Mouse (Mus musculus) heart, adult 11 months (tissue): ENCODE measurements around the gene Tmem135.
A peak's percentile ranks its signal among the peaks of the same experiment; 100 is the strongest.

ENCODE experiments used
- DNase-seq: peaks from one replicate; pipeline ENCODE4 v3.0.0; 2022

The Tmem135 gene

DNA sequence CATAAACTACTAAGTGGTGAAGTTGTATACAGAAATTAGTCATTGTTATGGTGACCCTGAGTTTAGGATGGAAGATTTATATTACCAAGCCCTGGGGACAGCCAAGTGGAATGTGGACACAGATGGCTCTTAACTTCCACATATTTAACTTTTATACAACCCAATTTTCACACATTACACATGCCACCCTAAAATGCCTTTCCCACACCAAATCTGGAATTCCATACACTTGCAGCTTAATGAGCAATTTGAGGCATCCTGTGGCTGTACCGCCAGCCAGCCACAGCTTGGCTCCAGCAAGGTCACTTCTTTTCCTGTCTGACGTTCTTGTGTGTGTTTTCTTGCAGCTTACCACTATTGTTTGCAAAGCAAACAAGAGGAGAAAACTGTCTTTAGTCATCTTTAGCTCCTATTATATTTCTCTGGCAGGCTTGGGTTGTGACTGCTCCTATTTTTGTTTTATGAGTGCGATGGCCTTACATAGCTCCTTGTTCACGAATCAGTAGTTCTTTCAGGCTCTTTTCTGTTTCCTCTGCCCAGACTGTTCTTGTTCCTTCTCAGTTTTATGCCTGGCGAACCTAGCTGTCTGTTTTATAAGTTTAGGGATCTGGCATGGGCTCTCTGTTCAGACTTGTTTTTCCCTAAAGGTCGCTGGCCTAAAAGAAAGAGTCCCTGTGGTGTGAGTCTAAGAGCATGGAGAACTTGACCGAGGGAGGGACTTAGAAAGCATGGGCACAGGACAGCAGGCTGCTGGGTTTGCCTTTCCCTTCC, 22.9 kb downstream of the Tmem135 start:
- no peak for DNase-seq

DNA sequence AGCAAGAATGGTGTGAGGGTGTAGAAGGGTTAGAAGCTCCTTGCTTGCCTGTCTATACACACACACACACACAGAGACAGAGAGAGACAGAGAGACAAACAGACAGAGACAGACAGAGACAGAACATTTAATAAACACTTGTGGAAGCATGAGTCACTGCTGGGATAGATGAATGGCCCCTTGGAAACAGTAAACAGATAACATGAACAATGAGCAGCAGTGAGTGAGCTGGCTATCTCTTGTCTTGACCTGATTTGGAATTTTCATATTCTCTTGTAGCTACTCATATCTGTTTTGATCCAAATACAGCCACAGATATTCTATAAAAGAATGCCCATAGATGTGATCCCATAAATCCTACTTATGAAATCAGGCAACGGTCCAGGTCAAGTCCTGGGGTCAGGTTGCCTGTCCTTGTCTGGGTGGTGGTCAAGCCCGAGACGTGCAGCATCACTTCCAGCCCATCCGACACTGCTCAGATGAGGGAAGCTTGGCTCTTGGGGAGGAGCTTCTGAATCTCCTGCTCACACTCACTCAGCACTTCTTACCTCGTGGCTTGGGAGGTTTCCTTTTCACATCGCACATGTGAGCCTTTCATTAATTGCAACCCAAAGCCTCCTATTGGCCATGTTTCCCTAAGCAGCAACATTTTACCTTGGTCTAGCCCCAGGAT, 32.3 kb downstream of the Tmem135 start:
- no peak for DNase-seq

DNA sequence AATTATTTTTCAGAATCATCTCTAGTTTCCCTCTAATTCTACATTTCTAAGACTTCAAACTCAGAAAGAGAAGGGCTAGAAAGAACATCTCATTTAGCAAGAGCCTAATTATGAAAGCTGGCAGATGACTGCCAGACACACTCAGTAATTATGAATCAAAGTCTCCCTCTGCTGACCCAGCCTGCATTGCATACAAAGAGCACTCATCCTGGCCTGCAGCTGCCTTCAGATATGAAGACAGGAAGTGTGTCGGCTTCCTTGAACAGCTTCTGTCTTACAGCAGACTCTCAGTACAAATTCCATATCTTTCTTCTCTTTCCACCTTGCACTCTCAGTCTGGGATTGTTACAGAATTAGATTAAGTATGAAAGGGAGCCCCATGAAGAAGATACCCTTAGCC, 33.1 kb downstream of the Tmem135 start:
- peak; percentile 95 for DNase-seq

DNA sequence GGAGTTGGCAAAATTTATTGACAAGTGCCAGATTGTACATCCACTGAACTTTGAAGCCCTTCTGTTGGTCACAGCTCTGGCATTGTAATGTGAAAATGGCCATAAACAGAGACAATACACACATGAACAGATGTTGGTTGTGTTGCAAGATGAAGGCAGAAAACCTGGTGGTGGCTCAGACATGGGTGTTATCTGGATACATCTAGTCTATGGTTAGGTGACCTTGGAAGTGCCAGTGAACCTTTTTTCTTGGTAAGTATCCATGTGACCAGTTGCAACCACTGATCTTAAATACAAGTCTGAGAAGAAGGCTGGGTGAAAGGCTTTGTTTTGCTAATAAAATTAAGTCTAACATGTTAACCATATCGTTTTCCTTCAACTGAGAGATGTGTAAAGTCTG, 33.9 kb downstream of the Tmem135 start:
- DNase-seq = no peak

DNA sequence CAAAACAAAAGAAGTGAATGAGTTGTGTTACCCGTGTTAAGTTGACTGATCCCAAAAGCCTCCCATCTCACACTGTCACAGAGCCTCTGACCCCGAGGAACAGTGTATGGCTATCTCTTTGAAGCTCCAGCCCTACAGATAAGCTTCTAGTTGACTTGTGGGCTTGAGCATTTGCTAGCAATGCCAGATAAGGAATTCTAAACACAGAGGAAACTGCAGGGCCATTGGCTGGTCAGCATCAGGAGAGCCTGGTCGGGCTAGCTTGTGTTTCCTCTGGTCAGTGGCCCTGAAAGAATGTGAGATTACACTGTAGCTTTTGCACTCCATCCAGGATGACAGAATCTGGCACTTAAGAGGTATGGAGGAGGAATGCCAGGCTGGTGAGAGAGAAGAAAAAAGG, 36.4 kb downstream of the Tmem135 start:
- DNase-seq = peak; percentile 95

DNA sequence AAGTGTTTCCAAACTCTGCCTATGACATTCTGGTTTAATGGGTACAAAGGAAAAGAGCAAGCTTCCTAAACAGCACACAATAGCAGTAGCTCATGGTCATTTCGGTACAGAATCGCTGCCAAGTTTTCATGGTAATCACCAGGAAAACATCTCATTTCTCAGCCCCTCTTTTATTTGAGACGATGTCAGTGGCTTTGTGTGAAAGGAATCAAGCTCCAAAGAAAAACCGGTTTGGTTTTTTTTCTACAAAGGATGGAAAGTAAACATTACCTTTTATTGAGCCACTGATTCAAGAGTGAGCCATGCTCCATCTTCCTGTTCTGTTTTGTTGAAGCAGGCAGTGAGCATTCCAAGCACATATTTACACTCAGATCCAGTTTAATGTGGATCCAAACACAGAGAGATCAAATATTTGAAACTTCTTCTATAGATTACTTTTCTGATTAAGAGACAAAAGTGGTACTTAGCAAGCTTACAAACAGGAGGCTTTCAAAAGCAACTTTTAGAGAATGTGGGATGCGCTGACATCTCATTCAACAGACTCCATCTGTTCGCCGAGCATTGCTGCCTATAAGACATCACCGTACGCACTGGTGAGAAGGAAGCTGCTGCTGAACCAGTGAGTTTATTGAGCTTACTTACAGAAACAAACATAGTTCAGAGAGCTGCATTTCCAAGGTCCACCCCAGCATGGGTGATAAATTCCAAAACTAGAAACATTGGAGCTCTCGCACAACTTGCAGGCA, 38.7 kb downstream of the Tmem135 start:
- no peak for DNase-seq

DNA sequence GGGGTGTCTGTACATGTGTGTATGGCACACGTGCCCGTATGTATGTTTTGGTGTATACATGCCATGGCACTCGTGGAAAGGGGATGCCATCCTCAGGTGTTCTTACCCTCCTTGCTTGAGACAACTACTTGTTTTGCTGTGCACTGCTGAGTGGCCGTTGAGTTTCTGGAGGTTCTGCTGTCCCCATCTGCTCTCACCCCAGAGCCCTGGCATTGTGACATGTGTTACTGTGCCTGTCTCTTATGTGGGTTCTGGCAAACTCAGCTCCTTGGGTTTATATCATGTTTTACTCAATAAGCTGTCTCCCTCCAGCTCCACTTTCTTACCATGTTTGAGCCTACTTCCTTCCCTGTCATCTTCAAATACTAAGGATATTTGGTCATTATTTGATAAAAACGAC, 40.0 kb downstream of the Tmem135 start:
- DNase-seq = no peak

DNA sequence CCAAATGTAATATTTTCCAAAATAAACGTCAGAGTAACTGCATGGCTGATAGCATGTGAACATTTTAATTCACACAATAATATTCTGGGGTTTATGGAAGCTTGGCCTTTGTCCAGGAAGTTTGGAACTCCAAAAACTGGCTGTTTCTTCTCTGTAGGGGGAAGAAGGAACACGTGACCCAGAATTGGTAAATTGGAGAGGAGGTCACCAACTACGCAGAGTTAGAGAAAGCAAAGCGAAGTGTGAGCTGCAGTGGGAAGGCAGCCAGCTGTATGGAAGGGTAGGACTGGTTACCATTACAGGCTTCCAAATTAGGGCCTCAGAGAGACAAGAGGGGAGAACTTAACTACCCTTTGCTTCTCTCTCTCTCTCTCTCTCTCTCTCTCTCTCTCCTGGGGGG, 47.7 kb downstream of the Tmem135 start:
- DNase-seq = peak; percentile 90

DNA sequence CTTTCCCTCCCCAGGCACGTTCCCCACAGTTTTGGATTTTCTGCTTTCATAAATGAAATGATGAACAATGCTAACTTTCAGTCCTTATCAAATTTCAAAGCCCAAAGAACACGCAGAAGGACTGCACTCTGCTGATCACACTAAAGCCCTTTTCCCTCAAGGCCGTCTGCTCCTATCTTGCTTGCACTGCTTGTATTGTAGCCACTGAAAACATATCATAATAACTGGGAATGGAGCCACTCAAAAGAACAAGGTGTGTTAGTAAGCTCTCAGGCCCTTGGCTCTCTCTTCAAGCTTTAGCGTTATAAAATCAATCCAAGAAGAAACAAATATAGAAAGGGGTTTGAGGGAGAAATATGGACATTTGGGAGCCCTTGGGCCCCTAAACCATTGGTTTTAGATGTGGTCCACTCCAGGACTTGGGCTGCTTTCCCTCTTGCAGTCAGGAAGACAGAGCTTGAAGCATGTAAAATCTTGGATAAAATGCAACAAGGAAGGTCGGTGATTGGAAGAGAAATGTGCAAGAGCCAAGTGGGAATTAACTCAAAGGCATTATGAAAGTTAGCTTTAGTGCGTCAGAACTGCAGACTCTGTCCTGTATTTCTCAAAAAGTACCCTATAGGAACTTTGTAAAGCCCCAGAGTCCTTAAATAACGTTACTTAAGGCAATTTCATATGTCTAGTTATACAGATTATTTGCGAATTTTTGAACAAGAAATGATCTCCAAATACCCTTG, 48.3 kb downstream of the Tmem135 start:
- DNase-seq = peak; percentile 18

DNA sequence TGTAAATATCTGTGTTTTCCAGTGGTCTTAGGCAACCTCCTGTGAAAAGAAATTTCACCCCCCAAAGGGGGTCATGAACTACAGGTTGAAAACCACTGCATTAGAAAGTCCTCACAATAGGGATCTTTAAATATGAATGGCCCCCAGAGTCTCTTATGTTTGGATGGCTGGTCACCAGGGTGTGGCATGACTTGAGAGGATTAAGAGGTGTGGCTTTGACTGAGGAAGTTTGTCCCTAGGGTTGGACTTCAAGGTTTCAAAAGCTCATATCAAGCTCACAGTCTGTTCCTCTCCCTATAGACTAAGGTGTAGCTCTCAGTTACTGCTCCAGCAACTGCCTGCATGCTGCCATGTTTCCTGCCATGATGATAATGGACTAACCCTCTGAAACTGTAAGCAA, 62.0 kb downstream of the Tmem135 start:
- no peak for DNase-seq

DNA sequence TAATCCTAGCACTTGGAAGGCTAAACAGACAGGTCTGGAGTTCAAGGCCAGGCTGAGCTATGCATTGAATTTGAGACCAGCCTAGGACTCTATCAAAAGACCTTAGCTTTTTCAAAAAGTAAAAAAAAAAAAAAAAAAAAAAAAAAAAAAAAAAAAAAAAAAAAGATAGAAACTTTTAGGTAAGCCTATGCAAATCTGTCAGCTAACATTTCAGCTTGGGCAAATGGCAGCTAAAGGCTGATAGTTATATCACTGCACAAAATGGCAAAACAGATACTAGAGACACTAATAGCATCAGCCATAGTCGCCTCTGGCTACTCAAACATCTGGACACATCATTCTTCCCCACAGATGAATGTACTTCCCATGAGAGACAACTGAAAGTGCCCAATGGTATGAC, 64.2 kb downstream of the Tmem135 start:
- no peak for DNase-seq

DNA sequence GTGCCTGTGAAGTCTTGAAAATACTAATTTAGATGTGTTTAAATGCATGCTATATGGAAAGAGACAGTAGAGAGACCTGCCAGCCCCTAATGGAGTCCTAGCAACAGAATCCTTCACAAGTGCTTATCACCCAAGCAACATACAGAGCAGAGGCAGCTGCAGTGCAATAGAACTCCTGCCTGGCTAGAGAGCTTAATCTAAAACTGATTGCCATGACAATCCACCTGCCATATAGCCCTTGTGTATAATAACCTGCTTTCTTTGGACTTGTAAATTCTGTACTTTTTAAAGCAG, 64.9 kb downstream of the Tmem135 start:
- no peak for DNase-seq

DNA sequence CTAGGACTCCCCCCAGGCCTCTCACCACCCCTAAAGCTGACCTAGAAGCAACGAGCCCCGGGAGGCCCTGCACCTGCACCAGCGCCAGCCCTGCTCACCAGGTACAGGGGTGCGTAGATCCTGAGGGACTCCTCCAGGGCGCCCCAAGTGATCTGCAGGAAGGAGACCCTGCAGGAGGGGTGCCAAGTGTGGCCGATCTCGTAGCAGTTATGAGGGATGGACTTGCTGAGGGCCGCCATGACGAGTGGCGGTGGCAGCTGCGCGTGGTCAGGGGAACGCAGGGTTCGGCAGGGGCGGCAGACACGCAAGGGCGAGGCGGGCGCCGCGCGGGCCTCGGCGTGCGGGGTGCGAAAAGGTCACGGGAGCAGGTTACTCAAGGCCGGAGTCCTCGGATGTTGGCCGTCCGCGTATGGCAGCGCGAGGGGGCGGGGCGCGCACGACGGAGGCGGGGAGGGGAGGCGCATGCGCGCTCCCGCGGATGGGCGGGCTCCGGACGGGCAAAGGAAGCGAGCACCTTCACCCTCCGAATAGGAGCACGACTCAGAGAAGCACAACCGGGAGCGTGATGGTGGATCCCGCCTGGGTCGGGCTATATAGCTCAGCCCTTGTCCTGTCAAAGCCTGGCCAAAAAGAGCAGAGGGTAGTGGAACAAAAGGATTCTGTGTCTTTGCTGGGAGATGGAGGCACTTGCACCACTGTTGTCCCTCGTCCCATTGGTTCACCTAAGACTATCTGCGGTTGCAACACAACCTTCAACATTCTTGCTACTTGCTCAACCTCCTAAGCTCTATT, 65.5 kb downstream of the Tmem135 start:
- peak; percentile 99 for DNase-seq

DNA sequence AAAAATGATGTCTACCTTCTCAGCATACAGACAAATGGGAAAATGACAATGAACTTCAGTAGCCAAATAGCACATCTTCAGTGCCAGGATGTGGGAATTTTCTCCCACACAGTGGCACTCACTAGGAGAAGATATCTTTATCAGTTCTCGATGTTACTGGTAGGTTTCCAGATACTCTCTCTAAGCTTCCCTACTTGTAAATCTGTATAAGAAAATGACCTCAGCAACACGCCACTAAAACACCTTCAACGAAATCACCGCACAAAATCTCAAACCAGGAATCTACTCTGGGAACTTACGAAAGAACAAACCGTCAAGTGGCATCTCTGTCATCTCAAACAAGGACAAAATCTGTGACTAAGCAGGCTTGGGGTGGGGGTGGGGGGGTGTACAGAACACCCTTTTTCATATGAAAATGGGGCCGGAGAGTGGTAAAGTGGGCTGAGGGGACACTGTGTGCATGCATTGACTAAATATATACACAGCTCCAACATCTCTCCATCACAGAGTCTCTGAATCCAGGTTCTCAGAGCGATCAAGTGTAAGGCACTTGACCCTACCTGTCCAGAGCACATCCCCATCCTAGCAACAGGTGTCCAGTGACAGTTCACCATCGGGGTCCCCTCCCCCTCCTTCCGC, 66.2 kb downstream of the Tmem135 start:
- no peak for DNase-seq

DNA sequence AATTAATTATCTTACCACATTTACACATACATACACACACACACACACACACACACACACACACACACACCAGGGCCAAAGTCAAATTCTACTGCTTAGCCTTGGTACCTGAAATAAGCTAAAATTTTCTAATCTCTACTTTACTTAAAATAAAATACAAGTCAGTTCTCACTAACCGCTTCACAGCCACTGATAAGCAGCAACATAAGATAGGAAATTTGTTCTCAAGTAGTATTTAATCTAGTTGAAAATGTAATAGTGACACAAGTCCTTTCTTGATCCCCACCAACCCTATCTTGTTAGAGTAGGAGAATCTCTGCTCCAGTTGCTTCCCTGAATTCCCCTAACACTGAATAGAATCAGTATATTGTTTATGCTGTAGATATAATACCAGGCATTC, 67.6 kb downstream of the Tmem135 start:
- no peak for DNase-seq

DNA sequence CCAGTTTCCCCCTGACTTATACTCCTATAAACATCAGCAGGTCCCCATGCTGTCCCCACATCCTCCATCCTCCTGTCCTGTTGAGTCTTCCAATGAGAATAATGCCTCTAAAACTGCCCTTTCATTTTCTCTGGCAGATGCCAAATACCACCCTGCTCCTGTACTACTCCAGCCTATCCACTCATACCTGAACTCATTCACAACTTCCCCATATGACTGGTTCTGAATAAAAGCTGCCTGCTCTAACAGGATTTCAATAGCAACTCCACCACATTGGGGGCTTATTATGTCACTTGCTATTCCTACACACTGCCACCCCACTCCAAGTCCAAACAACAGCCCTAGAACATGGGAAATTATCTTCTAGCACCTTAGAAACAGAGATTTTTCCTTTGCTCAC, 68.7 kb downstream of the Tmem135 start:
- peak; percentile 25 for DNase-seq

DNA sequence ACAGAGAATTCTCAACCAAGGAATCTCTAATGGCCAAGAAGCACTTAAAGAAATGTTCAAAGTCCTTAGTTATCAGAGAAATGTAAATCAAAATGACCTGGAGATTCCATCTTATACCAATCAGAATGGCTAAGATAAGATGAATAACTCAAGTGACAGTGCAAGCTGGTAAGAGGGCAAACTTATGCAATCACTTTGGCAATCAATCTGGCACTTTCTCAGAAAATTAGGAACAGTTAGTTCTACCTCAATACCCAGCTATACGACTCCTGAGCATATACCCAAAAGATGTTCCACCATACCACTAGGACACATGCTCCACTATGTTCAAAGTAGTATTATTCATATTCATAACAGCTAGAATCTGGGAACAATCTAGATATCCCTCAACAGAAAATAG, 74.1 kb downstream of the Tmem135 start:
- DNase-seq = no peak

DNA sequence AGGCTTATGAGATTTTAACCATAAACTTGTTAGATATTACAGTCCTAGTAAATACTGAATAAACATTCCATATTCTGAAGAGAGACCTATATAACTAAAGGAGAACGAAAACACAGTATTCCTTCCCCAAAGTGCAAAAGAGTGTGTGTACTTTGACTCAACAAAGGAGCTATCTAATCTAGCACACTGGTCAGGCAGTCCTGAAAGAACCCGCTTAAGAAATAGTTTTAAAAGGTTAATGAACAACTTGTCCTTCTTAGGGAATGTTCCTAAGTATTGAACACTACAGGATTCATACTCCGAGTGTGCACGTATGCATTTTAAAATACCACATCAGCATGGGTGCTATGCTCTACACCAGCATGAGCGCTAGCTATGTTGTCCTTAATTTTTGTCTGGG, 76.3 kb downstream of the Tmem135 start:
- no peak for DNase-seq

DNA sequence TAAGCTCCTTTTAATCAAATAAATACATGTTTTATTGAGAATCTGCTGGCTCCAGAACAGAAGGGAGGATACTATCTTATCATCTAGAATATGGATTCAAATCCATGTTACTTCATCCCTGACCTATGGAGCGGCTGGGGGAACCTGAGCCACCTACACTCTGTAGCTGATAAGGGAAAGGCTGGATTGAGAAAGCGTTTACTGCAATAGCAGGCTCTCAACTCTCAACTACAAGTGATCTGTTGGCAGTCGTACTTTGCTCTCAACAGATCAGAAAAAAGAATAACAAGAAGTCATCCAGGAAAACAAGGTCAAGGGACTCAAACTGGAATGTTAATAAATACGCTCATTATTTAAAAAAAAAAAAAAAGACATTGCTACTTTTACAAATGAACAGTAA, 77.3 kb downstream of the Tmem135 start:
- peak; percentile 78 for DNase-seq

DNA sequence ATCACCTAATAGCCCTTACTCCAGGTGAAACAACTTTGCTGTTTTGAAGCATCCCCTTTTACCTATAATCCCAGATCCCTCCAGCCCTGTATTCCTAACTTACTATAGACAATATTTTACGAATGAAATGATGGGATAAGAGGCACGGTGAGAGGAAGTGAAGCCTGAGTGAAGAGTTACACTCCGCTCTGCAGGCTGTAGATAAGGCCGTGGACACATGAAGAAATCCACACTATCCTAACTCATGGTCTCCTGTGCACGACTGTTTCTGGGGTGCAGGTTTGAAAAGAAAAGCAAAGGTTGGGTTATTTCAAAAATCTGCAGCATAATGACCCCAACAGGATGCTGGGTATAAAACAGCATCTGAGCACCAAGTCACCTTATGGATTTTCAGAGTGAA, 77.8 kb downstream of the Tmem135 start:
- DNase-seq = peak; percentile 53

DNA sequence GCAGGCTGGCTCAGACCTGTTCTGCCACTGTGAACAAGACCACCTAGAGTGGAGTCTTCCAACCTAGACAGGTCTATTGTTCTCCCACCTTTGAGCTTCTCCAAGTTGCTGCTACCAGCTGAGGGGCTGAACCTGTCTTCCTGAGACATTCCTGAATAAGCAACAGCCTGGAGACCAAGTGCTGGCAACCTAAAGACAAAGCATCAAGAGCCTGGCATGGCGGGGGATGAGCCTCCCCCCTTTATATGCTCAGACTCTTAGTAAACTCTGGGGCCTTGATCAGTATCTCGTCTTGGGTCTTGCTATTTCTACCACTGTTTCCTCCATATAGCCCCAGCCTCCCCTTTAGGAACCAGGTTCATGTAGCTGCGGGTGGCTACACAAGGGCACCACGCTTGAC, 81.3 kb downstream of the Tmem135 start:
- DNase-seq = peak; percentile 74

DNA sequence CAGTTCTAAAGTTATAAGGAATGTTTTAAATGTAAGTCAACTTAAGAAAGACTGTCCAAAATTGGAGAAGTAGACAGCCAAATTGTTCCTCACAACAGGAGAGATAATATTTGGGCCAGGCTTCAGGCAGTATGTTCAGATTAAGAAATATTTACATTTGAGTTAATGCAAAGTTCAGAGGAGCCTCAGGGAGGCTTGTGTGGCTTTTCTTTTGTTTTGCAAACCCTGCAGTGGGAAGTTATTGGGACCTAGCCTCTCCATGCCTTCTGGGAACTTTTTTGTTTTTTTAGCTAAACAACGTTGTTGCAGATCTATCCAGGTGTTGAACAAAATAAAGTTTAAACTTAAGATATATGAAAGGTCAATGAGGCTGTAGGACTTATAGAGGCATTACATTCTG, 84.7 kb downstream of the Tmem135 start:
- DNase-seq = no peak
